Mouse (Mus musculus) CH12.LX (cell line): ENCODE data around the gene Frem2.

Source experiments
- MAX ChIP-seq: IDR thresholded peaks from 2 replicates; pipeline ENCODE4 v1.6.1; 2011; ENCODE audit warnings: low read length, improper control_type of control experiment
- MXI1 ChIP-seq: IDR thresholded peaks from 2 replicates; pipeline ENCODE4 v1.6.1; 2011; ENCODE audit warnings: mild to moderate bottlenecking, low read depth, low read length, improper control_type of control experiment
- POLR2A ChIP-seq: IDR thresholded peaks from 2 replicates; pipeline ENCODE4 v1.6.1; 2011; ENCODE audit warnings: low read depth, mild to moderate bottlenecking, improper control_type of control experiment, low read length
- SMC3 ChIP-seq: IDR thresholded peaks from 2 replicates; pipeline ENCODE4 v1.6.1; 2011; ENCODE audit warnings: low read depth, low read length, improper control_type of control experiment
- TCF12 ChIP-seq: IDR thresholded peaks from 2 replicates; pipeline ENCODE4 v1.6.1; 2014; ENCODE audit warnings: low read depth, mild to moderate bottlenecking, inconsistent platforms, low read length, improper control_type of control experiment

- TF ChIP-seq MXI1, result no peak
- TF ChIP-seq TCF12, result no peak
- TF ChIP-seq SMC3, result no peak
- TF ChIP-seq POLR2A, result no peak
- no peak for TF ChIP-seq MAX
Observed at GRCm38 (mm10) chr3:53655343-53655742, 1.8 kb downstream of the Frem2 start.
